Mouse (Mus musculus): Measurements from ENCODE around the gene Kcnmb1. TPM values are rescaled to one million over a fixed set of nuclear protein-coding genes. Genes with fewer than 3 reads are reported as not detected.

The Kcnmb1 gene
- 0.92 and 1.3 TPM in 2 replicates for polyA plus RNA-seq (2021; fragmentation: Nextera tagmentation)
- long read RNA-seq, experiment 1, full-length matches to known transcripts, result 1 of 1 reads
- long read RNA-seq, experiment 1, partial matches to known transcripts, result 0 of 1 reads
- long read RNA-seq, experiment 1, other reads (novel, unspliced or antisense), result 0 of 1 reads
- long read RNA-seq, experiment 2, full-length matches to known transcripts, result 3 of 3 reads
- long read RNA-seq, experiment 2, partial matches to known transcripts, result 0 of 3 reads
- long read RNA-seq, experiment 2, other reads (novel, unspliced or antisense), result 0 of 3 reads

GRCm38 (mm10) chr11:33962688-33963407 lies at the start of gene Kcnmb1:
Gene Kcnmb1 (plus strand): TSS chr11:33963013.

GRCm38 (mm10) chr11:33992938-33993337 lies 30.1 kb downstream of the Kcnmb1 start, which contains the start of gene Kcnip1:
Gene Kcnip1 (minus strand): TSS chr11:33993152.

Other genes with a start within 250 kb of the Kcnmb1 start
- 21.7 and 25.6 TPM in 2 replicates for gene Kcnip1, start 30.1 kb downstream of the Kcnmb1 start, polyA plus RNA-seq (2021; fragmentation: Nextera tagmentation)
- 0.79 and 1.4 TPM in 2 replicates for gene Lcp2, start 83.9 kb downstream of the Kcnmb1 start, polyA plus RNA-seq (2021; fragmentation: Nextera tagmentation)
- gene 4930469K13Rik, start 135.5 kb downstream of the Kcnmb1 start, polyA plus RNA-seq (2021; fragmentation: Nextera tagmentation), result not detected in 2 replicates
- gene Foxi1, start 245.1 kb downstream of the Kcnmb1 start, polyA plus RNA-seq (2021; fragmentation: Nextera tagmentation), result not detected in 2 replicates

Data from layer of hippocampus, adult 6 months (tissue).